Mouse (Mus musculus) liver, adult 2 months (tissue): Measurements from ENCODE around the gene Ppp1r10.

Experiments used
- CTCF ChIP-seq: fragments of 200-500 bp; IDR thresholded peaks from 2 replicates; pipeline ENCODE4 v1.5.1; 2011; ENCODE audit warnings: low read depth, low read length, control low read depth
- POLR2A ChIP-seq: fragments of 200-500 bp; IDR thresholded peaks from 2 replicates; pipeline ENCODE4 v1.6.1; 2011; ENCODE audit warnings: low read length, control low read depth; ENCODE audit not compliant: insufficient read depth; ENCODE audit errors: extremely low read depth

- no peak for TF ChIP-seq POLR2A
- no peak for TF ChIP-seq CTCF
These were observed 15.6 kb upstream of the Ppp1r10 start for GRCm38 (mm10) chr17:35900636-35901035.
